Mouse (Mus musculus): ENCODE measurements around the gene Klc3. TPM values are rescaled to one million over a fixed set of nuclear protein-coding genes. Genes with fewer than 3 reads are reported as not detected.

The Klc3 gene
- polyA plus RNA-seq (2014; fragmentation: Illumina TruSeq; extraction: RNeasy Lipid Tissue Mini Kit (QIAGEN cat#74804); ENCODE audit: low read depth, low replicate concordance) = not detected

GRCm38 (mm10) chr7:19403731-19404296 is at the start of gene Klc3:
Klc3 (minus strand) TSS chr7:19404104.

DNA sequence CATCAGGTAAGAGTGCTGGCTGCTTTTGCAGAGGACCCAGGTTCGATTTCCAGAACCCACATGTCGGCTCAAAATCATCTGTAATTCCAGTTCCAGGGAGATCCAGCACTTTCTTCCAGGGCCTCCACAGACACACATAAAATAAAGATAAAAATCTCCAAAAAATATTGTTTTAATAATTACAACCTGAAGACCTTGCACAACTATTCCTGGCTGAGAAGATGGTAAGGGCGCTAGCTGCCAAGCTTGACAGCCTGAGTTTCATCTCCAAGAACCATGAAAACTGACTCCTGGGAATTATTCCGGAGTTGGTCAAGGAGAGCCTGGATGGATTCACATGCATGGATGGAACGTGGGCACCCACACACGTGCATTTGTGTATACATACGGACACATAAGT is 572 bp upstream of the Klc3 start, which contains the start of gene Ckm:
TSS of gene Ckm (plus strand) at position 301 of the 400 bp plus-strand sequence.

GRCm38 (mm10) chr7:19381377-19382165 is 22.3 kb downstream of the Klc3 start, which contains the start of gene Ercc2:
Ercc2 (plus strand) TSS chr7:19382010.

DNA sequence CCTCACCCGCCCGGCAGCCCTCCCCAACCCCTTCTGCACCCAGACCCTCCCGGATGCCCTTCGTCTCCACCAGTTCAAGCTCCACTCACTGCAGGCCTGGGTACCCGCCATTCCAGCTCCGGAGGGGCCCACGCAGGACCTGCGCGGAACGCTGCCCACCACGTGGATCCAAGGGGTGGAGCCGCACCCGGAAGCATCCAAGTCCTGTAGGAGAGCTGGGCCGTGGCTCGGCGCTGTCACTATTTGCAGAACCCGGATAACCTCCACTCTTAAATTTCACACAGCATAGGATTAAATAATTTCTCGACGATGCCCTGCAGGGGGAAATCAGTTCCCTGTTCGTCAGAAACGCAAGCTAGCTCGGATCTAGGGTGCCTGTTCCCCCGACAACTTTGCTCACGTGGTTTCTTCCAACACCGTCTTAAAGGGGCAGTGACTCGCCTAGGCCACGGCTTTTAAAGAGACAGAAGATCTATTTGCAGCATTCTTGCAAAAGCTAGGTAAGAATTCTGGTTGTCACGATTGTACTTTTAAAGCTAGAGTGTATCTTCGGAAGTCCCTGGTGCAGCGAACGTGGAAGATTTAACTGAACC is 44.5 kb downstream of the Klc3 start, which contains the start of the genes Cd3eap and Ppp1r13l:
TSS of gene Cd3eap (minus strand) at position 185 of the 593 bp plus-strand sequence.
TSS of gene Ppp1r13l (plus strand) at position 451 of the 593 bp plus-strand sequence.

Other genes starting within 250 kb of the Klc3 start
- gene Gipr, start 238.0 kb downstream of the Klc3 start, polyA plus RNA-seq (2014; fragmentation: Illumina TruSeq; extraction: RNeasy Lipid Tissue Mini Kit (QIAGEN cat#74804); ENCODE audit: low read depth, low replicate concordance) = not detected
- not detected for gene Eml2, start 227.7 kb downstream of the Klc3 start, polyA plus RNA-seq (2014; fragmentation: Illumina TruSeq; extraction: RNeasy Lipid Tissue Mini Kit (QIAGEN cat#74804); ENCODE audit: low read depth, low replicate concordance)
- 5.4 TPM for gene Gpr4, start 191.6 kb downstream of the Klc3 start, polyA plus RNA-seq (2014; fragmentation: Illumina TruSeq; extraction: RNeasy Lipid Tissue Mini Kit (QIAGEN cat#74804); ENCODE audit: low read depth, low replicate concordance)
- gene Opa3, start 175.8 kb downstream of the Klc3 start, polyA plus RNA-seq (2014; fragmentation: Illumina TruSeq; extraction: RNeasy Lipid Tissue Mini Kit (QIAGEN cat#74804); ENCODE audit: low read depth, low replicate concordance) = 13.0 TPM
- 17.5 TPM for gene Vasp, start 132.3 kb downstream of the Klc3 start, polyA plus RNA-seq (2014; fragmentation: Illumina TruSeq; extraction: RNeasy Lipid Tissue Mini Kit (QIAGEN cat#74804); ENCODE audit: low read depth, low replicate concordance)
- gene Ppm1n, start 124.0 kb downstream of the Klc3 start, polyA plus RNA-seq (2014; fragmentation: Illumina TruSeq; extraction: RNeasy Lipid Tissue Mini Kit (QIAGEN cat#74804); ENCODE audit: low read depth, low replicate concordance) = not detected
- 1.9 TPM for gene Rtn2, start 121.5 kb downstream of the Klc3 start, polyA plus RNA-seq (2014; fragmentation: Illumina TruSeq; extraction: RNeasy Lipid Tissue Mini Kit (QIAGEN cat#74804); ENCODE audit: low read depth, low replicate concordance)
- gene Fosb, start 94.1 kb downstream of the Klc3 start, polyA plus RNA-seq (2014; fragmentation: Illumina TruSeq; extraction: RNeasy Lipid Tissue Mini Kit (QIAGEN cat#74804); ENCODE audit: low read depth, low replicate concordance) = 1.3 TPM
- not detected for gene Ercc1, start 59.3 kb downstream of the Klc3 start, polyA plus RNA-seq (2014; fragmentation: Illumina TruSeq; extraction: RNeasy Lipid Tissue Mini Kit (QIAGEN cat#74804); ENCODE audit: low read depth, low replicate concordance)
- gene Cd3eap, start 44.6 kb downstream of the Klc3 start, polyA plus RNA-seq (2014; fragmentation: Illumina TruSeq; extraction: RNeasy Lipid Tissue Mini Kit (QIAGEN cat#74804); ENCODE audit: low read depth, low replicate concordance) = 1.8 TPM
- gene Ppp1r13l, start 44.4 kb downstream of the Klc3 start, polyA plus RNA-seq (2014; fragmentation: Illumina TruSeq; extraction: RNeasy Lipid Tissue Mini Kit (QIAGEN cat#74804); ENCODE audit: low read depth, low replicate concordance) = not detected
- 0.41 TPM for gene Ercc2, start 22.1 kb downstream of the Klc3 start, polyA plus RNA-seq (2014; fragmentation: Illumina TruSeq; extraction: RNeasy Lipid Tissue Mini Kit (QIAGEN cat#74804); ENCODE audit: low read depth, low replicate concordance)
- gene Ckm, start 672 bp upstream of the Klc3 start, polyA plus RNA-seq (2014; fragmentation: Illumina TruSeq; extraction: RNeasy Lipid Tissue Mini Kit (QIAGEN cat#74804); ENCODE audit: low read depth, low replicate concordance) = 0.70 TPM
- gene Mark4, start 54.7 kb upstream of the Klc3 start, polyA plus RNA-seq (2014; fragmentation: Illumina TruSeq; extraction: RNeasy Lipid Tissue Mini Kit (QIAGEN cat#74804); ENCODE audit: low read depth, low replicate concordance) = 2.2 TPM
- gene Exoc3l2, start 59.2 kb upstream of the Klc3 start, polyA plus RNA-seq (2014; fragmentation: Illumina TruSeq; extraction: RNeasy Lipid Tissue Mini Kit (QIAGEN cat#74804); ENCODE audit: low read depth, low replicate concordance) = 1.2 TPM
- gene Bloc1s3, start 104.3 kb upstream of the Klc3 start, polyA plus RNA-seq (2014; fragmentation: Illumina TruSeq; extraction: RNeasy Lipid Tissue Mini Kit (QIAGEN cat#74804); ENCODE audit: low read depth, low replicate concordance) = 9.3 TPM
- not detected for gene Trappc6a, start 104.3 kb upstream of the Klc3 start, polyA plus RNA-seq (2014; fragmentation: Illumina TruSeq; extraction: RNeasy Lipid Tissue Mini Kit (QIAGEN cat#74804); ENCODE audit: low read depth, low replicate concordance)
- not detected for gene Nkpd1, start 113.7 kb upstream of the Klc3 start, polyA plus RNA-seq (2014; fragmentation: Illumina TruSeq; extraction: RNeasy Lipid Tissue Mini Kit (QIAGEN cat#74804); ENCODE audit: low read depth, low replicate concordance)
- gene Ppp1r37, start 159.0 kb upstream of the Klc3 start, polyA plus RNA-seq (2014; fragmentation: Illumina TruSeq; extraction: RNeasy Lipid Tissue Mini Kit (QIAGEN cat#74804); ENCODE audit: low read depth, low replicate concordance) = 0.47 TPM
- gene Zfp296, start 173.2 kb upstream of the Klc3 start, polyA plus RNA-seq (2014; fragmentation: Illumina TruSeq; extraction: RNeasy Lipid Tissue Mini Kit (QIAGEN cat#74804); ENCODE audit: low read depth, low replicate concordance) = not detected
- gene Gemin7, start 173.5 kb upstream of the Klc3 start, polyA plus RNA-seq (2014; fragmentation: Illumina TruSeq; extraction: RNeasy Lipid Tissue Mini Kit (QIAGEN cat#74804); ENCODE audit: low read depth, low replicate concordance) = 17.8 TPM
- gene Clasrp, start 200.4 kb upstream of the Klc3 start, polyA plus RNA-seq (2014; fragmentation: Illumina TruSeq; extraction: RNeasy Lipid Tissue Mini Kit (QIAGEN cat#74804); ENCODE audit: low read depth, low replicate concordance) = 1.2 TPM
- 0.87 TPM for gene Relb, start 225.3 kb upstream of the Klc3 start, polyA plus RNA-seq (2014; fragmentation: Illumina TruSeq; extraction: RNeasy Lipid Tissue Mini Kit (QIAGEN cat#74804); ENCODE audit: low read depth, low replicate concordance)